Mouse (Mus musculus): ENCODE measurements around the gene Cdkn2d. TPM values are rescaled to one million over a fixed set of nuclear protein-coding genes. Genes with fewer than 3 reads are reported as not detected.
"Not testable (repeated sequence)": the region's sequence is repeated elsewhere in the genome, so short reads cannot be mapped to it uniquely, and the experiment has no call there.

Gene Cdkn2d
- polyA plus RNA-seq, 1 experiment: 53.2 TPM

GRCm38 (mm10) chr9:21261831-21262230 is 29.4 kb downstream of the Cdkn2d start:
- no peaks in the 10 kb centered on the region for H3K27me3 ChIP-seq (ENCODE audit: control insufficient read depth, insufficient read depth, insufficient read length)
- peaks cover 16% of the 10 kb centered on the region for H3K79me2 ChIP-seq (ENCODE audit: control insufficient read depth, insufficient read depth)
- H3K4me2 ChIP-seq (ENCODE audit: low read depth): no peak overlapping the region
- no peak for TF ChIP-seq USF1 (IDR thresholded peaks at IDR 0.05; ENCODE audit: low read depth)
- H3ac ChIP-seq (ENCODE audit: control insufficient read depth, insufficient read length): no peak overlapping the region
- H3K36me3 ChIP-seq (ENCODE audit: control insufficient read depth, insufficient read depth): no peaks in the 10 kb centered on the region
- H3K4me3 ChIP-seq: no peak overlapping the region

DNA sequence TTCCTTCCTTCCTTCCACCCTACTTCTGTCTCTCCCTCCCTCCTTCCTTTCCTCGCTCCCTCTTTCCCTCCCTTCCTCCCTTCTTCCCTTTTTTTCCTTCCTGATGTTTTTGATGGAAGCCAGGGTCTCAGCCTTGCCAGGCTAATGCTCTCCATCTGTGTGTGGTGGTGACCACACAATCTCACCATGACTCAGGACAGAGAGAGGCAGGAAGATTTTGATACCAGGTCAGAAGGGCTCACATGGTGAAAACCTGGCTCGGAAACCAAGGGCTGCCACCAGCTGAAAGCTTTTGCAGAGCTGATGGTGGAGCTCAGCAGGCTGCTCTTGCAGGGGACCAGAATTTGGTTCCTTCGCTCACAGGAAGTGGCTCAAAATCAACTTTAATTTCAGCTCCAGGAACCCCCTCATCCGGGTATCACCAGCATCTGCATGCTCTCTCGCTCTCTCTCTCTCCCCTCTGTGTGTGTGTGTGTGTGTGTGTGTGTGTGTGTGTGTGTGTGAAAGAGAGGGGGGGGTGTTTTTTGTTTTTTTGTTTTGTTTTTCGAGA is 30.6 kb downstream of the Cdkn2d start:
- TF ChIP-seq POLR2AphosphoS2 (IDR thresholded peaks at IDR 0.05; ENCODE audit: insufficient read length, low read depth) (no peak), MAX (IDR thresholded peaks at IDR 0.05; ENCODE audit: low read depth) (no peak), TCF12 (IDR thresholded peaks at IDR 0.05; ENCODE audit: insufficient read depth, poor library complexity, severe bottlenecking) (no peak), MYOG (IDR thresholded peaks at IDR 0.05; ENCODE audit: control insufficient read depth in 1 of 3, insufficient read depth in 1 of 3, insufficient read length in 2 of 3, low read depth in 2 of 3) (no peak), POLR2A (IDR thresholded peaks at IDR 0.05; ENCODE audit: insufficient read length, low read depth) (no peak), TCF3 (IDR thresholded peaks at IDR 0.05; ENCODE audit: insufficient read length, low read depth) (no peak), SRF (IDR thresholded peaks at IDR 0.05; ENCODE audit: control insufficient read depth, insufficient read length, low read depth) (no peak), REST (IDR thresholded peaks at IDR 0.05; ENCODE audit: insufficient read depth, insufficient read length) (no peak), MYOD1 (IDR thresholded peaks at IDR 0.05; ENCODE audit: control insufficient read depth in 1 of 3, insufficient read length in 2 of 3, low read depth in 2 of 3) (no peak), USF1 (IDR thresholded peaks at IDR 0.05; ENCODE audit: low read depth) (no peak), CEBPB (IDR thresholded peaks at IDR 0.05; ENCODE audit: insufficient read depth, poor library complexity, severe bottlenecking) (no peak), E2F4 (IDR thresholded peaks at IDR 0.05; ENCODE audit: insufficient read depth) (no peak)
- Histone ChIP-seq H3K4me3 (no peak overlapping the region), H3K27me3 (ENCODE audit: control insufficient read depth, insufficient read depth, insufficient read length) (no peaks in the 10 kb centered on the region), H3K36me3 (ENCODE audit: control insufficient read depth, insufficient read depth) (no peaks in the 10 kb centered on the region), H3ac (ENCODE audit: control insufficient read depth, insufficient read length) (no peak overlapping the region), H3K79me2 (ENCODE audit: control insufficient read depth, insufficient read depth) (peaks cover 3% of the 10 kb centered on the region), H3K4me2 (ENCODE audit: low read depth) (no peak overlapping the region)

GRCm38 (mm10) chr9:21256349-21256748 is 34.9 kb downstream of the Cdkn2d start:
- H3K27me3 ChIP-seq (ENCODE audit: control insufficient read depth, insufficient read depth, insufficient read length); H3K36me3 ChIP-seq (ENCODE audit: control insufficient read depth, insufficient read depth); H3K4me2 ChIP-seq (ENCODE audit: low read depth); H3K4me3 ChIP-seq; H3ac ChIP-seq (ENCODE audit: control insufficient read depth, insufficient read length); H3K79me2 ChIP-seq (ENCODE audit: control insufficient read depth, insufficient read depth): not testable (repeated sequence)

GRCm38 (mm10) chr9:21254690-21255089 is 36.5 kb downstream of the Cdkn2d start:
- H3ac ChIP-seq (ENCODE audit: control insufficient read depth, insufficient read length): no peak overlapping the region
- TF ChIP-seq CEBPB (IDR thresholded peaks at IDR 0.05; ENCODE audit: insufficient read depth, poor library complexity, severe bottlenecking): no peak
- no peak for TF ChIP-seq TCF3 (IDR thresholded peaks at IDR 0.05; ENCODE audit: insufficient read length, low read depth)
- no peak for TF ChIP-seq USF1 (IDR thresholded peaks at IDR 0.05; ENCODE audit: low read depth)
- no peak for TF ChIP-seq POLR2A (IDR thresholded peaks at IDR 0.05; ENCODE audit: insufficient read length, low read depth)
- TF ChIP-seq MAX (IDR thresholded peaks at IDR 0.05; ENCODE audit: low read depth): no peak
- no peak for TF ChIP-seq SRF (IDR thresholded peaks at IDR 0.05; ENCODE audit: control insufficient read depth, insufficient read length, low read depth)
- no peak for TF ChIP-seq E2F4 (IDR thresholded peaks at IDR 0.05; ENCODE audit: insufficient read depth)
- TF ChIP-seq POLR2AphosphoS2 (IDR thresholded peaks at IDR 0.05; ENCODE audit: insufficient read length, low read depth): no peak
- TF ChIP-seq TCF12 (IDR thresholded peaks at IDR 0.05; ENCODE audit: insufficient read depth, poor library complexity, severe bottlenecking): no peak
- TF ChIP-seq MYOG (IDR thresholded peaks at IDR 0.05; ENCODE audit: control insufficient read depth in 1 of 3, insufficient read depth in 1 of 3, insufficient read length in 2 of 3, low read depth in 2 of 3): no peak
- no peak for TF ChIP-seq MYOD1 (IDR thresholded peaks at IDR 0.05; ENCODE audit: control insufficient read depth in 1 of 3, insufficient read length in 2 of 3, low read depth in 2 of 3)
- TF ChIP-seq REST (IDR thresholded peaks at IDR 0.05; ENCODE audit: insufficient read depth, insufficient read length): no peak
- H3K27me3 ChIP-seq (ENCODE audit: control insufficient read depth, insufficient read depth, insufficient read length): no peaks in the 10 kb centered on the region
- H3K4me3 ChIP-seq: no peak overlapping the region
- no peaks in the 10 kb centered on the region for H3K79me2 ChIP-seq (ENCODE audit: control insufficient read depth, insufficient read depth)
- H3K36me3 ChIP-seq (ENCODE audit: control insufficient read depth, insufficient read depth): no peaks in the 10 kb centered on the region
- no peak overlapping the region for H3K4me2 ChIP-seq (ENCODE audit: low read depth)

DNA sequence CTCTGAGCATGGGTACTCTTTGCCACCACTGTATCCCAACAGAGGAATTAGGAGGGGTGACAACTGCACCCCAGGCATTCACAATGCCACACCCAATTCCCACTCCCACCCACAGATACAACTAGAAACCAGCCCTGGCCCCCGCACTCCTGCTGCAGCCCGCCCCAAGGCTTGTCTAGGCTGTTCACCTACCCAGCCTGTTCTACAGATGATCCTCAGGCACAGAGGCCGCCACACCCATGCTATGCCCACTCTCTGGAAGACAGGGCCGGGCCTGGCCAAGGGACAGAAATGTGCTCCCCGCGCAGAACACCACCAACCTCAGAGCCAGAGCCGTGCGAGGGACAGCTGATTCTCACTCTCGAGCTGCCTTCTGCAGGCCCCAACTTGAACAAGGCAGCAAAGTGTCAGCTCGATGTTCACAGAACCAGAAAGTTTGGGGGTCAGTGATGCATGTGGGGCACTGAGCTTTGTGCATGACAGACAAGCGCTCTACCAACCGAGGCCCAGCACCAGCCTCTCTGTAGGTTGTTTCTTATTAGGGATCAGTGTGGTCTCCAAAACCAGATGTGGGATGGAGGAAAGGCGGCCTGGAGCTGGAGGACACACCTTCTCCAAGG is 40.0 kb downstream of the Cdkn2d start:
- Histone ChIP-seq H3K4me3 (no peak overlapping the region), H3K27me3 (ENCODE audit: control insufficient read depth, insufficient read depth, insufficient read length) (peaks cover 3% of the 10 kb centered on the region), H3K79me2 (ENCODE audit: control insufficient read depth, insufficient read depth) (no peaks in the 10 kb centered on the region), H3K36me3 (ENCODE audit: control insufficient read depth, insufficient read depth) (no peaks in the 10 kb centered on the region), H3K4me2 (ENCODE audit: low read depth) (no peak overlapping the region), H3ac (ENCODE audit: control insufficient read depth, insufficient read length) (no peak overlapping the region)
- TF ChIP-seq USF1 (IDR thresholded peaks at IDR 0.05; ENCODE audit: low read depth) (no peak), MYOG (IDR thresholded peaks at IDR 0.05; ENCODE audit: control insufficient read depth in 1 of 3, insufficient read depth in 1 of 3, insufficient read length in 2 of 3, low read depth in 2 of 3) (peak in 1 of 3 experiments; percentile 10)
